16 mouse cellular contexts compared by ENCODE assay signal in the genomic region with DNA sequence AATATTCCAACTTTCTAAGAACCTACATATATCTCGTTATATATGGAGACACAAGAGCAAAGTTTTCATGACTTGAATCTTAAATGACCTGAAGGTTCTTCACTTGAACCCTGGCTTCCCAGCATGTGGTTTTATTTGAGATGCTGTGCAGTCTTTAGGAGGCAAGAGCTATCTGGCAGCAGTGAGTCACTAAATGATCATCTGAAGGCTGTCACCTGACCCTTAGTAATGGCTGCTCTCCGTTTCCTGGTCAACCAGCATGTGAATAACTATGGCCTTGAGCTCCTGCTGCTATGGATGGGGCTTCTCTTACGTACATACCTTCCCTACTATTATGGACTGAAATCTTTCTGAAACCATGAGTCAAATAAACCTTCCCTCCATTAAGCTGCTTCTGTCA.
"Had no signal": no experiment of that assay in that cellular context is flagged by ENCODE, and none has a peak within 500 bp of the region (broad histone marks: within the 10 kb centered on the region; RNA-seq: fewer than 3 reads in every experiment).

No protein-coding gene starts in this region.

- H3K4me1 ChIP-seq: neural tube, embryonic 13.5 days; neural tube, embryonic 15.5 days; stomach, embryonic 15.5 days had no signal

- H3K27ac ChIP-seq: neural tube, embryonic 13.5 days; neural tube, embryonic 15.5 days; stomach, embryonic 15.5 days; stomach, postnatal 0 days had no signal

- H3K27me3 ChIP-seq: neural tube, embryonic 13.5 days; neural tube, embryonic 15.5 days; stomach, embryonic 15.5 days had no signal

- DNase-seq: retina, postnatal 1 day; right cerebral cortex, adult 18-20 months; right cerebral cortex, postnatal 14 days; right cerebral cortex, postnatal 25 days; right cerebral cortex, postnatal 4 days; spleen, adult 18-20 months; thymus, adult 18-20 months; thymus, adult 2 months; thymus, postnatal 14 days; thymus, postnatal 25 days; thymus, postnatal 36 days; thymus, postnatal 4 days had no signal

- H3K9ac ChIP-seq: neural tube, embryonic 13.5 days; neural tube, embryonic 15.5 days; stomach, embryonic 15.5 days had no signal

- H3K4me2 ChIP-seq: neural tube, embryonic 13.5 days; neural tube, embryonic 15.5 days; stomach, embryonic 15.5 days had no signal

- H3K9me3 ChIP-seq: neural tube, embryonic 13.5 days; neural tube, embryonic 15.5 days; stomach, embryonic 15.5 days had no signal

- H3K36me3 ChIP-seq: neural tube, embryonic 13.5 days; neural tube, embryonic 15.5 days; stomach, embryonic 15.5 days had no signal

- H3K4me3 ChIP-seq: neural tube, embryonic 13.5 days; neural tube, embryonic 15.5 days; stomach, embryonic 15.5 days had no signal
